Mouse (Mus musculus): Measurements from ENCODE around the gene Serp2. TPM values are rescaled to one million over a fixed set of nuclear protein-coding genes. Genes with fewer than 3 reads are reported as not detected.

Gene Serp2
- polyA plus RNA-seq, 1 experiment from 2014 or later, result 15.0 TPM

Other genes starting within 250 kb of the Serp2 start
- gene Tsc22d1, start 141.9 kb downstream of the Serp2 start, polyA plus RNA-seq (2015; fragmentation: Nextera tagmentation; extraction: Ambion mirVana), result 767 and 777 TPM in 2 replicates

Data from limb, embryonic 13.5 days (tissue).